Mouse (Mus musculus): ENCODE results near the gene Ier5.

GRCm38 (mm10) chr1:155091842-155092800 lies 7.3 kb downstream of the Ier5 start:
- TF ChIP-seq POLR2A (IDR thresholded peaks at IDR 0.05; ENCODE audit: borderline replicate concordance, extremely low read depth, low read depth, low read length) (no peak), CTCF (IDR thresholded peaks at IDR 0.05; ENCODE audit: insufficient read depth, low read length) (no peak)
